Mouse (Mus musculus): ENCODE data around the gene Olfr1426. TPM values are rescaled to one million over a fixed set of nuclear protein-coding genes. Genes with fewer than 3 reads are reported as not detected.

The Olfr1426 gene
- not detected in 2 replicates for polyA plus RNA-seq (2012; rRNA removed)

DNA sequence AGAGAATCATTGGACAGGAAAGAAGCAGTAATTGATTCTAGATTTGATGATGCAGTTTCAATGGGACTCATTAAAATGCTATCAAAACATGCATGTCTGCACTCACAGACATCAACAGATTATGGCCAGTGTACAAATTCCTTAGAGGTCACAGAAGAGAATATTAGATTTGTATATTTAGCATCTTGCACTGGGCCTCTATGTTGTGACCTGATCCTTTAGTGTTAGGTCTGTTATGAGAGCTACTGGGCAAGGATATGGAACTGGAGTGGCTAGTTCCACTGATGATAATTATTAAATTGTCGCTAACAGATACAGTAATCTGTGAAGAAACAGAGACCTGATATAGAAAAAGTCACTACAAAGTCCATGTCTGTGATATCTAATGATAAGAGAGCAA is at the start of gene Olfr1426:
Gene Olfr1426, minus strand, starts transcription at position 101 of the 400 bp plus-strand sequence.

DNA sequence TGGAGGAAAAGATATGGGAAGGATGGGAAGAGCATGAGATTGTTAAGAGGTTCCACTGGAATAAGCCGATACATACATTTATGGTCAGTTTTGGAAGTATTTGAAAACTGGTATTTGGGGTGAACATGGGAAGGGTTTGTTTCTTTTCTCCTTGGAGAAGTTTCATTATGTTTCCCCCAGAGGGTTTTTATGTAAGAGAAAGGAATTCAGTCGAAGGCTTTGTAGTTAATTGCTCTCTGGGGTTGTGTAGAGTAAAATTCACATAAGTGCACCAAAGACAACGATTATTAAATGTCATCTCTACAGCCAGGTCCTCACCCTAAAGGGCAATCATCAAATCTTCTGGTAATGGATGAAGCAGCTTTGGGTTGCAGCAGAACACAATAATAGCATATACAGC is 31.3 kb upstream of the Olfr1426 start, which contains the start of gene Olfr76:
Gene Olfr76, minus strand, starts transcription at position 101 of the 400 bp plus-strand sequence.

DNA sequence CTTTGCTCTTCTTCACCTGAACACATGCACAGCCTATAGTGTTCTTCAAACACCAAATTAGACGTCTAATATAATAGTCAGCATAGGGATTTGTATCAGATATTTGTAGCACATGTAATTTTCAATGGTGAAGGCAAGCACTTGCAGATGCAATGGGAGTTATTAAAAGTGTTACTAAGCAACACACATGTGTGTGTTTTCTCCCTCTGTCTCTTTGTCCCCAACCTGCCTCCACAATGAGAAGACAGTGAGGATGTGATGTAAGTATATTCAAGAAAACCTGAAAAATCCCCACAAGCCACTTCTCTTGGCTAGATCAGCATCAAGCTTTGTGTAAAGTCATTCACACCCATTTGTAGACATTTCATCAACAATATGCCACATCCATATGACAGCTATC is 24.0 kb upstream of the Olfr1426 start, which contains the start of gene Olfr1428:
Gene Olfr1428, minus strand, starts transcription at position 101 of the 400 bp plus-strand sequence.

DNA sequence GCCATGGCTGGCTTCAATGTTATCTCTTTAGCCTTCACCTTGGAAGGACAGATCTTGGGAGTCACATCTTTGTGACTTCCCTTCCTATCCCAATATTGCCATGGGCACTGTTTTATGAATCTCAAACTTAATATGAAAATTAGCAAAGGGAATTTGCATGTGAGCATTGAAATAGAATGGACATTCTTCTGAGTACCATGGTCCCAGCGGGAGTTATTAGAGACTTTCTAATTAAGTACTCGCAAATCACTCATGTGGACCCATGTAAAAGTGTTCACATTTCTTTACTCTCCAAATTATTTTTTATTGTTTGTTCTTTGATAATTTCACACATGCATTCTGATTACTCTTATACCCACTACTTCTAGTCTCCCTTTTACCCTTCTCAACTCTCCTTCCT is 11.4 kb upstream of the Olfr1426 start, which contains the start of gene Olfr1427:
Gene Olfr1427, minus strand, starts transcription at position 101 of the 400 bp plus-strand sequence.

DNA sequence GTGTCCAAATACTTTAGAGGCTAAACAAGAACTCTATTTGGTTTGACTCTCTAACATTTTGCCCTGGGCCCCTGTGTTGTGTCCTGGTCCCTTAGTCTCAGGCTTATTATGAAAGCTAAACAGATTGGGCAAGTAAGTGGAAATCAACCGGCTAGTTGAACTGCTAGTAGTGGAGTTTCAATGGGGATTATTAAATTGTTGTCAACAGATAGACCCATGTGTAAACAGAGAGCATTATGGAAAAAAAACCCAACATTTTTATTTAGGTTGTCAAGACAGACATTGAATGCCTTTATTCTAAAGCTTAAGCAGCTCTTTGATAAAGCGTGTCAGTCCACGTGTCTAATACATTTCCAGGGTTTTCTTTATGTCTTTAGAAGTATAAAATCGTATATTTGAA is 14.2 kb downstream of the Olfr1426 start, which contains the start of gene Olfr1425:
Gene Olfr1425, minus strand, starts transcription at position 101 of the 400 bp plus-strand sequence.

DNA sequence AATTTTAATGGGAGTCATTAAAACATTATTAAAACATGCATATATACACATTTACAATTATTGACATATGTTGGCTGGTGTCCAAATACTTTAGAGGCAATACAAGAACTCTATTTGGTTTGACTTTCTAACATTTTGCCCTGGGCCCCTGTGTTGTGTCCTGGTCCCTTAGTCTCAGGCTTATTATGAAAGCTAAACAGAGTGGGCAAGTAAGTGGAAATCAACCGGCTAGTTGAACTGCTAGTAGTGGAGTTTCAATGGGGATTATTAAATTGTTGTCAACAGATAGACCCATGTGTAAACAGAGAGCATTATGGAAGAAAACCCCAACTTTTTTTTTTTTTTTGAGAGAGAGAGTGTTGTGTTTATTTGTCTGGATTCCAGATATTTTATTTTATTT is 29.2 kb downstream of the Olfr1426 start, which contains the start of gene Olfr1424:
Gene Olfr1424, minus strand, starts transcription at position 101 of the 400 bp plus-strand sequence.

DNA sequence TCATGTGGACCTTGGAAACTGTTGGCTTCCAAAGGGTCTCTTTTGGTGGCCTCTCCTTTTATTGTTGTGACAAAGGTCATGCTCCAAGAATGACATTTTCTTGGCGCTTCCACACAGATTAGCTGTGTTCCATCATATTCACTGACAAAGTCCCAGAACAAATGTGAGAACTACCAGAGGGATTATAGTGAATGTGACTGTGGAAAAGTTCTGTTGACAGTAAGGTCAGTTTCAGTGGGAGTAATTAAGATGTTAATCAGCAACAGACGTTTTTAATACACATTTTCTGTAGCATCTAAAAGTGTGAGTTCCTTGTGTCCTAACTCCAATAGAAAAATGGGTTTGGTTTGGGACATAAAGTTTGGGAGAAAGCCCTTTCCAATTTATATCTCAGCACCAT is 50.6 kb downstream of the Olfr1426 start, which contains the start of gene Olfr1423:
Gene Olfr1423, minus strand, starts transcription at position 101 of the 400 bp plus-strand sequence.

Other genes with a start within 250 kb of the Olfr1426 start
- not detected in 2 replicates for gene Olfr1418, start 230.9 kb downstream of the Olfr1426 start, polyA plus RNA-seq (2012; rRNA removed)
- gene Olfr1419, start 216.9 kb downstream of the Olfr1426 start, polyA plus RNA-seq (2012; rRNA removed) = not detected in 2 replicates
- gene Olfr1420, start 205.4 kb downstream of the Olfr1426 start, polyA plus RNA-seq (2012; rRNA removed) = not detected in 2 replicates
- gene Patl1, start 179.6 kb downstream of the Olfr1426 start, polyA plus RNA-seq (2012; rRNA removed) = 13.4 and 22.7 TPM in 2 replicates
- gene Osbp, start 126.1 kb downstream of the Olfr1426 start, polyA plus RNA-seq (2012; rRNA removed) = 13.5 and 13.6 TPM in 2 replicates
- not detected in 2 replicates for gene Olfr1423, start 50.7 kb downstream of the Olfr1426 start, polyA plus RNA-seq (2012; rRNA removed)
- gene Olfr1424, start 29.3 kb downstream of the Olfr1426 start, polyA plus RNA-seq (2012; rRNA removed) = not detected in 2 replicates
- not detected in 2 replicates for gene Olfr1425, start 14.3 kb downstream of the Olfr1426 start, polyA plus RNA-seq (2012; rRNA removed)
- not detected in 2 replicates for gene Olfr1427, start 11.3 kb upstream of the Olfr1426 start, polyA plus RNA-seq (2012; rRNA removed)
- not detected in 2 replicates for gene Olfr1428, start 23.9 kb upstream of the Olfr1426 start, polyA plus RNA-seq (2012; rRNA removed)
- not detected in 2 replicates for gene Olfr76, start 31.2 kb upstream of the Olfr1426 start, polyA plus RNA-seq (2012; rRNA removed)
- gene Olfr1555-ps1, start 78.1 kb upstream of the Olfr1426 start, polyA plus RNA-seq (2012; rRNA removed) = not detected in 2 replicates
- gene Olfr1431, start 108.6 kb upstream of the Olfr1426 start, polyA plus RNA-seq (2012; rRNA removed) = not detected in 2 replicates
- not detected in 2 replicates for gene Olfr1432, start 140.6 kb upstream of the Olfr1426 start, polyA plus RNA-seq (2012; rRNA removed)
- not detected in 2 replicates for gene Olfr262, start 149.6 kb upstream of the Olfr1426 start, polyA plus RNA-seq (2012; rRNA removed)
- not detected in 2 replicates for gene Olfr235, start 169.0 kb upstream of the Olfr1426 start, polyA plus RNA-seq (2012; rRNA removed)
- not detected in 2 replicates for gene Olfr1434, start 187.8 kb upstream of the Olfr1426 start, polyA plus RNA-seq (2012; rRNA removed)
- gene Olfr1436, start 207.1 kb upstream of the Olfr1426 start, polyA plus RNA-seq (2012; rRNA removed) = not detected in 2 replicates
- gene Olfr1437, start 233.1 kb upstream of the Olfr1426 start, polyA plus RNA-seq (2012; rRNA removed) = not detected in 2 replicates
- not detected in 2 replicates for gene Olfr1438-ps1, start 243.9 kb upstream of the Olfr1426 start, polyA plus RNA-seq (2012; rRNA removed)